Mouse (Mus musculus): Measurements from ENCODE around the gene Csrnp1. TPM values are rescaled to one million over a fixed set of nuclear protein-coding genes. Genes with fewer than 3 reads are reported as not detected.
A peak's percentile ranks its signal among the peaks of the same experiment; 100 is the strongest.

Gene Csrnp1
- polyA plus RNA-seq, 1 experiment from 2014 or later: 1.7 TPM

- ATAC-seq (ENCODE audit: low read depth) (no peak), DNase-seq (ENCODE audit: low spot score) (no peak)
- Histone ChIP-seq H3K4me1 (ENCODE audit: control insufficient read depth, insufficient read depth, low read length) (peaks cover 13% of the 10 kb centered on the region), H3K4me3 (ENCODE audit: low read depth, low read length) (no peak overlapping the region), H3K27me3 (replicated peaks; ENCODE audit: control insufficient read depth, insufficient read depth, low read length) (no peaks in the 10 kb centered on the region), H3K9ac (ENCODE audit: low read depth, low read length) (no peak overlapping the region), H3K36me3 (ENCODE audit: control insufficient read depth, insufficient read depth, low read length) (peaks cover 35% of the 10 kb centered on the region), H3K27ac (replicated peaks; ENCODE audit: low read depth, low read length) (no peak overlapping the region), H3K9me3 (ENCODE audit: control insufficient read depth, low read length) (no peaks in the 10 kb centered on the region), H3K4me2 (ENCODE audit: low read depth, low read length) (no peak overlapping the region)
- WGBS: 90% methylated on average over 8 of the region's 10 CpGs
Measured at GRCm38 (mm10) chr9:119972166-119972565, 12.3 kb downstream of the Csrnp1 start.

GRCm38 (mm10) chr9:119970763-119971656, 13.4 kb downstream of the Csrnp1 start:
- Histone ChIP-seq H3K4me2 (ENCODE audit: low read depth, low read length) (no peak overlapping the region), H3K4me3 (ENCODE audit: low read depth, low read length) (no peak overlapping the region), H3K9me3 (ENCODE audit: control insufficient read depth, low read length) (no peaks in the 10 kb centered on the region), H3K36me3 (ENCODE audit: control insufficient read depth, insufficient read depth, low read length) (peaks cover 35% of the 10 kb centered on the region), H3K27me3 (replicated peaks; ENCODE audit: control insufficient read depth, insufficient read depth, low read length) (no peaks in the 10 kb centered on the region), H3K9ac (ENCODE audit: low read depth, low read length) (peak overlapping the region; percentile 11; the same call in 1 of the 2 replicates), H3K27ac (replicated peaks; ENCODE audit: low read depth, low read length) (no peak overlapping the region), H3K4me1 (ENCODE audit: control insufficient read depth, insufficient read depth, low read length) (peaks cover 5% of the 10 kb centered on the region; the same call in 1 of the 2 replicates)
- ATAC-seq (ENCODE audit: low read depth) (peak; percentile 59; the same call in 1 of the 2 replicates), DNase-seq (ENCODE audit: low spot score) (peak; percentile 53)
- 70% methylated on average over 7 of the region's 7 CpGs for WGBS

GRCm38 (mm10) chr9:119970221-119970620, 14.2 kb downstream of the Csrnp1 start:
- Histone ChIP-seq H3K27ac (replicated peaks; ENCODE audit: low read depth, low read length) (no peak overlapping the region), H3K9ac (ENCODE audit: low read depth, low read length) (peak overlapping the region; percentile 11; the same call in 1 of the 2 replicates), H3K9me3 (ENCODE audit: control insufficient read depth, low read length) (no peaks in the 10 kb centered on the region), H3K27me3 (replicated peaks; ENCODE audit: control insufficient read depth, insufficient read depth, low read length) (no peaks in the 10 kb centered on the region), H3K36me3 (ENCODE audit: control insufficient read depth, insufficient read depth, low read length) (peaks cover 35% of the 10 kb centered on the region), H3K4me1 (ENCODE audit: control insufficient read depth, insufficient read depth, low read length) (peaks cover 5% of the 10 kb centered on the region; the same call in 1 of the 2 replicates), H3K4me3 (ENCODE audit: low read depth, low read length) (no peak overlapping the region), H3K4me2 (ENCODE audit: low read depth, low read length) (no peak overlapping the region)
- ATAC-seq (ENCODE audit: low read depth) (0 out of 2 replicates have a peak, but pooled peaks have one; percentile 5), DNase-seq (ENCODE audit: low spot score) (no peak)
- WGBS: 43% methylated on average over 6 of the region's 6 CpGs

GRCm38 (mm10) chr9:119969811-119970210, 14.6 kb downstream of the Csrnp1 start:
- no peaks in the 10 kb centered on the region for H3K27me3 ChIP-seq (replicated peaks; ENCODE audit: control insufficient read depth, insufficient read depth, low read length)
- no peak overlapping the region for H3K27ac ChIP-seq (replicated peaks; ENCODE audit: low read depth, low read length)
- DNase-seq (ENCODE audit: low spot score): no peak
- ATAC-seq (ENCODE audit: low read depth): no peak
- 87% methylated on average over 7 of the region's 7 CpGs for WGBS
- peaks cover 5% of the 10 kb centered on the region; the same call in 1 of the 2 replicates for H3K4me1 ChIP-seq (ENCODE audit: control insufficient read depth, insufficient read depth, low read length)
- peaks cover 35% of the 10 kb centered on the region for H3K36me3 ChIP-seq (ENCODE audit: control insufficient read depth, insufficient read depth, low read length)
- no peak overlapping the region for H3K4me2 ChIP-seq (ENCODE audit: low read depth, low read length)
- no peaks in the 10 kb centered on the region for H3K9me3 ChIP-seq (ENCODE audit: control insufficient read depth, low read length)
- H3K4me3 ChIP-seq (ENCODE audit: low read depth, low read length): no peak overlapping the region
- H3K9ac ChIP-seq (ENCODE audit: low read depth, low read length): no peak overlapping the region

GRCm38 (mm10) chr9:119966221-119966910, 18.1 kb downstream of the Csrnp1 start:
- Histone ChIP-seq H3K36me3 (ENCODE audit: control insufficient read depth, insufficient read depth, low read length) (0 out of 2 replicates have a peak, but pooled peaks cover 4% of the 10 kb centered on the region), H3K4me2 (ENCODE audit: low read depth, low read length) (no peak overlapping the region), H3K9me3 (ENCODE audit: control insufficient read depth, low read length) (no peaks in the 10 kb centered on the region), H3K27me3 (replicated peaks; ENCODE audit: control insufficient read depth, insufficient read depth, low read length) (no peaks in the 10 kb centered on the region), H3K27ac (replicated peaks; ENCODE audit: low read depth, low read length) (no peak overlapping the region), H3K4me1 (ENCODE audit: control insufficient read depth, insufficient read depth, low read length) (peaks cover 15% of the 10 kb centered on the region), H3K4me3 (ENCODE audit: low read depth, low read length) (no peak overlapping the region), H3K9ac (ENCODE audit: low read depth, low read length) (no peak overlapping the region)
- 86% methylated on average over 26 of the region's 26 CpGs for WGBS
- DNase-seq (ENCODE audit: low spot score): no peak
- no peak for ATAC-seq (ENCODE audit: low read depth)

- DNase-seq (ENCODE audit: low spot score) (no peak), ATAC-seq (ENCODE audit: low read depth) (no peak)
- H3K9ac ChIP-seq (ENCODE audit: low read depth, low read length): no peak overlapping the region
- no peak overlapping the region for H3K27ac ChIP-seq (replicated peaks; ENCODE audit: low read depth, low read length)
- no peaks in the 10 kb centered on the region for H3K36me3 ChIP-seq (ENCODE audit: control insufficient read depth, insufficient read depth, low read length)
- H3K27me3 ChIP-seq (replicated peaks; ENCODE audit: control insufficient read depth, insufficient read depth, low read length): no peaks in the 10 kb centered on the region
- H3K9me3 ChIP-seq (ENCODE audit: control insufficient read depth, low read length): no peaks in the 10 kb centered on the region
- no peak overlapping the region for H3K4me3 ChIP-seq (ENCODE audit: low read depth, low read length)
- no peak overlapping the region for H3K4me2 ChIP-seq (ENCODE audit: low read depth, low read length)
- peaks cover 10% of the 10 kb centered on the region for H3K4me1 ChIP-seq (ENCODE audit: control insufficient read depth, insufficient read depth, low read length)
- WGBS: 67% methylated on average over 3 of the region's 3 CpGs
Measured at GRCm38 (mm10) chr9:119965186-119965585, 19.3 kb downstream of the Csrnp1 start.

GRCm38 (mm10) chr9:119964206-119964605, 20.3 kb downstream of the Csrnp1 start:
- Histone ChIP-seq H3K27ac (replicated peaks; ENCODE audit: low read depth, low read length) (no peak overlapping the region), H3K4me2 (ENCODE audit: low read depth, low read length) (no peak overlapping the region), H3K4me3 (ENCODE audit: low read depth, low read length) (no peak overlapping the region), H3K27me3 (replicated peaks; ENCODE audit: control insufficient read depth, insufficient read depth, low read length) (no peaks in the 10 kb centered on the region), H3K4me1 (ENCODE audit: control insufficient read depth, insufficient read depth, low read length) (peaks cover 10% of the 10 kb centered on the region), H3K36me3 (ENCODE audit: control insufficient read depth, insufficient read depth, low read length) (no peaks in the 10 kb centered on the region), H3K9ac (ENCODE audit: low read depth, low read length) (no peak overlapping the region), H3K9me3 (ENCODE audit: control insufficient read depth, low read length) (no peaks in the 10 kb centered on the region)
- 72% methylated on average over 3 of the region's 3 CpGs for WGBS
- DNase-seq (ENCODE audit: low spot score): no peak
- no peak for ATAC-seq (ENCODE audit: low read depth)

- WGBS: 9% methylated on average over 16 of the region's 21 CpGs
- ATAC-seq (ENCODE audit: low read depth): peak; percentile 66
- Histone ChIP-seq H3K9ac (ENCODE audit: low read depth, low read length) (0 out of 2 replicates have a peak overlapping the region, but pooled peaks have one; percentile 6), H3K9me3 (ENCODE audit: control insufficient read depth, low read length) (no peaks in the 10 kb centered on the region), H3K27ac (replicated peaks; ENCODE audit: low read depth, low read length) (no peak overlapping the region), H3K4me3 (ENCODE audit: low read depth, low read length) (peak overlapping the region; percentile 2; the same call in 1 of the 2 replicates), H3K27me3 (replicated peaks; ENCODE audit: control insufficient read depth, insufficient read depth, low read length) (no peaks in the 10 kb centered on the region), H3K4me1 (ENCODE audit: control insufficient read depth, insufficient read depth, low read length) (peaks cover 10% of the 10 kb centered on the region), H3K36me3 (ENCODE audit: control insufficient read depth, insufficient read depth, low read length) (no peaks in the 10 kb centered on the region), H3K4me2 (ENCODE audit: low read depth, low read length) (peak overlapping the region; percentile 37)
- DNase-seq (ENCODE audit: low spot score): peak; percentile 64
Measured at GRCm38 (mm10) chr9:119962987-119963667, 21.3 kb downstream of the Csrnp1 start.

Measured in embryonic facial prominence, embryonic 14.5 days (tissue).